Mouse (Mus musculus) liver, postnatal 0 days (tissue): ENCODE data around the gene Ndufa7.

ENCODE experiments used
- CTCF ChIP-seq: sonication (generic); IDR thresholded peaks from 2 replicates; pipeline ENCODE4 v1.5.1; 2016; ENCODE audit warnings: antibody characterized with exemption, low read depth
- EP300 ChIP-seq: IDR thresholded peaks from 2 replicates; pipeline ENCODE4 v1.6.1; 2016; ENCODE audit warnings: antibody characterized with exemption, low read depth, mild to moderate bottlenecking

- TF ChIP-seq CTCF (no peak), EP300 (peak; percentile 82)
These were observed 45.0 kb upstream of the Ndufa7 start for GRCm38 (mm10) chr17:33779271-33779966.
